Mouse (Mus musculus): ENCODE measurements around the gene Npffr2. TPM values are rescaled to one million over a fixed set of nuclear protein-coding genes. Genes with fewer than 3 reads are reported as not detected.
"Not testable (repeated sequence)": the region's sequence is repeated elsewhere in the genome, so short reads cannot be mapped to it uniquely, and the experiment has no call there.

Npffr2 gene
- polyA plus RNA-seq, 1 experiment, result not detected

GRCm38 (mm10) chr5:89529391-89529790, 2.2 kb downstream of the Npffr2 start:
- 66% methylated on average over 2 of the region's 2 CpGs for WGBS
- H3K4me3 ChIP-seq (ENCODE audit: control insufficient read depth, insufficient read depth, low read length), result no peak overlapping the region
- H3K27me3 ChIP-seq (ENCODE audit: control insufficient read depth, insufficient read depth, low read length), result no peaks in the 10 kb centered on the region
- H3K36me3 ChIP-seq (ENCODE audit: control insufficient read depth, insufficient read depth, low read length), result no peaks in the 10 kb centered on the region
- TF ChIP-seq CTCF (IDR thresholded peaks at IDR 0.05; ENCODE audit: borderline replicate concordance, control insufficient read depth, extremely low read depth, insufficient read depth, low read length, poor library complexity) (no peak), POLR2A (IDR thresholded peaks at IDR 0.05; ENCODE audit: control insufficient read depth, extremely low read depth, insufficient read depth, low read length, poor library complexity) (no peak)
- no peak overlapping the region for H3K27ac ChIP-seq (ENCODE audit: control insufficient read depth, insufficient read depth, low read length)
- no peaks in the 10 kb centered on the region for H3K4me1 ChIP-seq (replicated peaks; ENCODE audit: control insufficient read depth, insufficient read depth, low read length)
- DNase-seq, result no peak

GRCm38 (mm10) chr5:89536018-89536417, 8.8 kb downstream of the Npffr2 start:
- H3K4me1 ChIP-seq (replicated peaks; ENCODE audit: control insufficient read depth, insufficient read depth, low read length), result no peaks in the 10 kb centered on the region
- TF ChIP-seq CTCF (IDR thresholded peaks at IDR 0.05; ENCODE audit: borderline replicate concordance, control insufficient read depth, extremely low read depth, insufficient read depth, low read length, poor library complexity) (no peak), POLR2A (IDR thresholded peaks at IDR 0.05; ENCODE audit: control insufficient read depth, extremely low read depth, insufficient read depth, low read length, poor library complexity) (no peak)
- no peak for DNase-seq
- no peaks in the 10 kb centered on the region for H3K36me3 ChIP-seq (ENCODE audit: control insufficient read depth, insufficient read depth, low read length)
- no peak overlapping the region for H3K4me3 ChIP-seq (ENCODE audit: control insufficient read depth, insufficient read depth, low read length)
- no peak overlapping the region for H3K27ac ChIP-seq (ENCODE audit: control insufficient read depth, insufficient read depth, low read length)
- H3K27me3 ChIP-seq (ENCODE audit: control insufficient read depth, insufficient read depth, low read length), result no peaks in the 10 kb centered on the region
- 97% methylated on average over 3 of the region's 3 CpGs for WGBS

- no peak overlapping the region for H3K27ac ChIP-seq (ENCODE audit: control insufficient read depth, insufficient read depth, low read length)
- TF ChIP-seq POLR2A (IDR thresholded peaks at IDR 0.05; ENCODE audit: control insufficient read depth, extremely low read depth, insufficient read depth, low read length, poor library complexity) (no peak), CTCF (IDR thresholded peaks at IDR 0.05; ENCODE audit: borderline replicate concordance, control insufficient read depth, extremely low read depth, insufficient read depth, low read length, poor library complexity) (no peak)
- no peaks in the 10 kb centered on the region for H3K4me1 ChIP-seq (replicated peaks; ENCODE audit: control insufficient read depth, insufficient read depth, low read length)
- WGBS, result 79% methylated on average over 3 of the region's 3 CpGs
- H3K36me3 ChIP-seq (ENCODE audit: control insufficient read depth, insufficient read depth, low read length), result no peaks in the 10 kb centered on the region
- no peaks in the 10 kb centered on the region for H3K27me3 ChIP-seq (ENCODE audit: control insufficient read depth, insufficient read depth, low read length)
- H3K4me3 ChIP-seq (ENCODE audit: control insufficient read depth, insufficient read depth, low read length), result no peak overlapping the region
- DNase-seq, result no peak
These were observed 15.2 kb downstream of the Npffr2 start for GRCm38 (mm10) chr5:89542472-89542871.

GRCm38 (mm10) chr5:89543476-89543875, 16.2 kb downstream of the Npffr2 start:
- no peak for TF ChIP-seq CTCF (IDR thresholded peaks at IDR 0.05; ENCODE audit: borderline replicate concordance, control insufficient read depth, extremely low read depth, insufficient read depth, low read length, poor library complexity)
- no peak for TF ChIP-seq POLR2A (IDR thresholded peaks at IDR 0.05; ENCODE audit: control insufficient read depth, extremely low read depth, insufficient read depth, low read length, poor library complexity)
- Histone ChIP-seq H3K4me1 (replicated peaks; ENCODE audit: control insufficient read depth, insufficient read depth, low read length) (no peaks in the 10 kb centered on the region), H3K4me3 (ENCODE audit: control insufficient read depth, insufficient read depth, low read length) (no peak overlapping the region), H3K36me3 (ENCODE audit: control insufficient read depth, insufficient read depth, low read length) (no peaks in the 10 kb centered on the region), H3K27me3 (ENCODE audit: control insufficient read depth, insufficient read depth, low read length) (no peaks in the 10 kb centered on the region), H3K27ac (ENCODE audit: control insufficient read depth, insufficient read depth, low read length) (no peak overlapping the region)
- 33% methylated on average over 2 of the region's 2 CpGs for WGBS
- no peak for DNase-seq

- not testable (repeated sequence) for H3K27me3 ChIP-seq (ENCODE audit: control insufficient read depth, insufficient read depth, low read length); H3K4me1 ChIP-seq (replicated peaks; ENCODE audit: control insufficient read depth, insufficient read depth, low read length); H3K4me3 ChIP-seq (ENCODE audit: control insufficient read depth, insufficient read depth, low read length); DNase-seq; H3K27ac ChIP-seq (ENCODE audit: control insufficient read depth, insufficient read depth, low read length); H3K36me3 ChIP-seq (ENCODE audit: control insufficient read depth, insufficient read depth, low read length)
- WGBS, result 60% methylated on average over 4 of the region's 4 CpGs
These were observed 31.9 kb downstream of the Npffr2 start for GRCm38 (mm10) chr5:89559118-89559517.

- Histone ChIP-seq H3K36me3 (ENCODE audit: control insufficient read depth, insufficient read depth, low read length) (no peaks in the 10 kb centered on the region), H3K27me3 (ENCODE audit: control insufficient read depth, insufficient read depth, low read length) (no peaks in the 10 kb centered on the region), H3K4me3 (ENCODE audit: control insufficient read depth, insufficient read depth, low read length) (no peak overlapping the region), H3K4me1 (replicated peaks; ENCODE audit: control insufficient read depth, insufficient read depth, low read length) (no peaks in the 10 kb centered on the region), H3K27ac (ENCODE audit: control insufficient read depth, insufficient read depth, low read length) (no peak overlapping the region)
- no peak for TF ChIP-seq POLR2A (IDR thresholded peaks at IDR 0.05; ENCODE audit: control insufficient read depth, extremely low read depth, insufficient read depth, low read length, poor library complexity)
- TF ChIP-seq CTCF (IDR thresholded peaks at IDR 0.05; ENCODE audit: borderline replicate concordance, control insufficient read depth, extremely low read depth, insufficient read depth, low read length, poor library complexity), result no peak
- no peak for DNase-seq
These were observed 34.2 kb downstream of the Npffr2 start for GRCm38 (mm10) chr5:89561381-89561780.

GRCm38 (mm10) chr5:89578678-89579077, 51.4 kb downstream of the Npffr2 start:
- TF ChIP-seq POLR2A (IDR thresholded peaks at IDR 0.05; ENCODE audit: control insufficient read depth, extremely low read depth, insufficient read depth, low read length, poor library complexity) (no peak), CTCF (IDR thresholded peaks at IDR 0.05; ENCODE audit: borderline replicate concordance, control insufficient read depth, extremely low read depth, insufficient read depth, low read length, poor library complexity) (no peak)
- Histone ChIP-seq H3K27me3 (ENCODE audit: control insufficient read depth, insufficient read depth, low read length) (no peaks in the 10 kb centered on the region), H3K4me1 (replicated peaks; ENCODE audit: control insufficient read depth, insufficient read depth, low read length) (no peaks in the 10 kb centered on the region), H3K27ac (ENCODE audit: control insufficient read depth, insufficient read depth, low read length) (no peak overlapping the region), H3K36me3 (ENCODE audit: control insufficient read depth, insufficient read depth, low read length) (no peaks in the 10 kb centered on the region), H3K4me3 (ENCODE audit: control insufficient read depth, insufficient read depth, low read length) (no peak overlapping the region)
- DNase-seq, result no peak
- WGBS, result 69% methylated on average over 1 of the region's 1 CpGs
